16 mouse cellular contexts compared by ENCODE assay signal in genomic region chr17:73308691-73309090, GRCm38 (mm10).
"Had no signal": no experiment of that assay in that cellular context is flagged by ENCODE, and none has a peak within 500 bp of the region (broad histone marks: within the 10 kb centered on the region; RNA-seq: fewer than 3 reads in every experiment).

No protein-coding gene starts in this region.

- H3K27ac ChIP-seq: lung, embryonic 15.5 days; macrophage; midbrain, embryonic 13.5 days; midbrain, embryonic 15.5 days; neural tube, embryonic 12.5 days; stomach, embryonic 15.5 days; stomach, postnatal 0 days had no signal

- H3K4me1 ChIP-seq: lung, embryonic 15.5 days; midbrain, embryonic 13.5 days; midbrain, embryonic 15.5 days; neural tube, embryonic 12.5 days had no signal

- H3K9me3 ChIP-seq: lung, embryonic 15.5 days; megakaryocyte, embryonic 14.5 days; midbrain, embryonic 13.5 days; midbrain, embryonic 15.5 days; neural tube, embryonic 12.5 days; stomach, embryonic 15.5 days had no signal

- H3K36me3 ChIP-seq: lung, embryonic 15.5 days; midbrain, embryonic 13.5 days; midbrain, embryonic 15.5 days; neural tube, embryonic 12.5 days; stomach, embryonic 15.5 days had no signal

- H3K4me3 ChIP-seq: lung, embryonic 15.5 days; megakaryocyte, embryonic 14.5 days; midbrain, embryonic 13.5 days; midbrain, embryonic 15.5 days; neural tube, embryonic 12.5 days; stomach, embryonic 15.5 days had no signal

- H3K27me3 ChIP-seq: midbrain, embryonic 13.5 days; midbrain, embryonic 15.5 days; neural tube, embryonic 12.5 days had no signal

- DNase-seq: liver, postnatal 0 days; lung, adult 2 months; lung, postnatal 14 days; lung, postnatal 36 days; right cerebral cortex, postnatal 14 days; thymus, adult 2 months; thymus, postnatal 25 days; thymus, postnatal 4 days had no signal
